Mouse (Mus musculus): Measurements from ENCODE around the gene Ugp2.
A peak's percentile ranks its signal among the peaks of the same experiment; 100 is the strongest.
"Not testable (repeated sequence)": the region's sequence is repeated elsewhere in the genome, so short reads cannot be mapped to it uniquely, and the experiment has no call there.

The Ugp2 gene

DNA sequence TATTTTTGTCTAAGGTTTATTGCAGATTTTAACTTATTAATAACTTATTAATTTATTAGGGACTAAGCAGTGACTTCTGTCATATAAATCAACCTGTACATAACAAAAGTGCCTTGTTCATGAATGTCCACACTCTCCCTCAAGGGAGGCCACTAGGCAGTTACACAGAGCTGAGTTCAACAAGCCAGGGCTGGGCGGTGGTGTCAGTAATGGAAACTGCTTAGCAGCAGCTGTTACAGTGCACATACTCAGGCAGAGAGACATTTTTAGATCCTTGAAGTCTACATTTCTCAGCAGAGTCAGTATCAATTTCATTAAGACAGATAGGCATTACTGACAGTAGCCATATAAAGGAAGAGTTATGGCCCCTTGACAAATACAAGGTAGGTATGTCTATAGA is 33.1 kb downstream of the Ugp2 start:
- peak; percentile 76 for DNase-seq (ENCODE audit: low read depth, low spot score)

DNA sequence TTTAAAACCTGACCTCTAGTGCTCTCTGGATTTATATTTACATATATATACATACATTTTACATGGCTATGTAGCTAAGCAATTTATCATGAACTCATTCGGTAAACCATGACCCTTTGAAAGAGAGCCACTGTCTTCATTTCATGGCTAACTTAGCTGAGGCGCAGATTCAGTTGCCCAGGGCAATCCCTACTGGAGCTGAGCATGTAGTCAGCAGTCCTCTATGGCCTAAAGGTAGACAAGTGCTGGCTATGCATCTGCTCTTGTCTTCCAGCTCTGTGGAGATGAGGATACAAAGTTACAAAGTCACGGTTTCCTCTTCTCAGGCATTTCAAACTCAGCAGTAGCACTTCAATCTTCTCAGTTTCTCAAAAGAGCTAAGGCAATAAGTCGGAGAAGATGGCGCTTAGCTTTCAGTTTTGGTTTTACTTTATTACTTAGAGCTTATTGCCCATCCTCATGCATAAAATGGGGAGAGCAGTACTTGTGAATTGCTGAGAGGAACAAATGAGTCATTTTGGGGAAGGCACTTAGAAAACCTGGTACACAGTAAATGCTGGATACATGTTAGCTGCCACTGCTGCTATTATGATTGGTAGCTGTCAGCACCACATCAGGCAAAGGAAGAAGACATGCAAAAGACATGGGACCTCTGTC is 38.2 kb downstream of the Ugp2 start:
- no peak for DNase-seq (ENCODE audit: low read depth, low spot score)

DNA sequence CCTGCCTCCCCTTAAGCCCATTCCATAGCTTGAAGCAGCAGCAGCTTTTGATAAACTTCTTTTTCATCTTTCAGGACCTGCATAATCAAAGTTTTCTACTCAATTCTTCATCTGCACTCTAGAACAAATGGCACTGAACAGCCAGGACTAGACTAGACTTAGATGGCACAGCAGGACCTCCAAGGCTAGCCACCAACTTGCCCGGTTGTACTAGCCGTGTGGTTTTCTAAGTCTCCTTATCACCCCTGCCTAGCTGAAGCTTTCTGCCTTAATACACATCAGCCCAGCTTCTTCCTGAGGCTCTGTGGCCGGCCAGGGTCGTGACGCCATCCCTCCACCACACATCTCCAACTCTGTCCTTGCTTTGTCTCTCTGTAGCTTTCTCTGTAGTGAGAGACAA is 42.9 kb downstream of the Ugp2 start:
- no peak for DNase-seq (ENCODE audit: low read depth, low spot score)

DNA sequence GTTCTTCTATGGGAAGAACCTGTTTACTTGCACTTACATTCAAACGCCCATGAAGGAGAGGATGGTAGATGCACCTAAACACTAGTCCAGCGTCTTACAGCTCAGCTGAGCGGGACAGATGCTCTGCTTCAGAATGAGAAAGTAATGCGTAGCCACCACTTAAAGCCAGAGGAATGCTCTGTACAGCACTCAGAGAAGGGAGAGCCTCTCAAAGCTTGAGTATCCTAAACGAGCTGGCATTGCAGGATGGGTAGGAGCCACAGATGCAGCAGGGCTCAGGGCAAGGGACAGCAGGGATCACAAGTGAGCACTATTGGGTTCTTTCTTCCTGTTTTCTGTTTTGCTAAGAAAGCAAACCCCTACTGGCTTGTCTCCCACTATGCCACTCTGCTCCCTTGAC is 43.5 kb downstream of the Ugp2 start:
- no peak for DNase-seq (ENCODE audit: low read depth, low spot score)

DNA sequence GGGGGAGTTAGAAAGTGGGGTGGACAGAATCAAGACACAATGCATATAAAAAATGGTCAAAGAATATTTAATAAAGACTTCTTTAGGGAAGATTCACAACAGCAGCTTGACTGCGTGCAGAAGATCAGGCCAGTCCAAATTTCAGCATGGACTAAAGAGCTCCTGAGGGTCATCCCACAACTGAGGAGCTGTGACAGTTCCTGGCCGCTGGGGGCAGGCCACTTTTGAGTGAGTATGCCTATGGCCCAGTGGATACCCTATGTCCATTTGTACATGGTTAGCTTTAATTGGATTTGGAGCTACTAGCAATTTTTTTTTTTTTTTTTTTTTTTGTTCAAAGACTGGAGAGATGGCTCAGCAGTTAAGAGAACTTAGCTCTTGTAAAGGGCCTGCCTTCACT is 44.2 kb downstream of the Ugp2 start:
- no peak for DNase-seq (ENCODE audit: low read depth, low spot score)

DNA sequence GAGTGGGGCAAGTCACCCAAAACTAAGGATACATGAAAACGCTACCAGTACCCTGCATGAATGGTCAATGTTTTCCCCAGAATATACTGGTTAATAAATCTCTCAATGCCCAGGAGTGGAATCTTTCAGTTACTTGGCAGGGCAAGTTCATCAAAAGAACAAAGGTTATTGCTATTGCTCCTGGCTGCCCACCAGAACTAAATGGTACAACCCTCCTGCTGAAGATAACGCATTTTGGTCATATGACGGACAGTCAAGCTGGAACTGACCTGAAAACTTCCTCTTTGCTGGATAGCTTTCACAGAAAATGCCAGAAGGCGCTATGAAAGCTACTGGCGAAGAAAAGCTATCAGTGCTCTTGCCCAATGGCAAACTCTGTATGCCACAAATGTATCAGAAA is 45.2 kb downstream of the Ugp2 start:
- DNase-seq (ENCODE audit: low read depth, low spot score): no peak

DNA sequence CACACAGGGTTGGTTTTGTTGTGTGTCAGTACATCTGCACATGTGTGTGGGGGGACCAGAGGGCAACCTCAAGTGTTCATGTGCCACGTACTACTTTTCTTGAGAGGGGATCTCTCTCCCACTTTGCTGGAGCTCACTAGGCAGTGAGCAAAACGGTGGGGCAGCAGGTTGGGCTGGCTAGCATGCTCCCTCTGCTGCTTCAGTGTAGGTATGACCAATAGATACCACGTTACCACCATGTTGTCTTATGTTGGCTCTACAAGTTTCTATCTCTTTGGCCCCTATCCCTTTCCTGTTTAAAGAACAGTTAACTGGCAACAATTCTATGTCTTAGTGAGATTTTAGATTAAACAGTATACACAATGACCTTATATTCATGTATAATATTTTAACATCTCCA is 48.7 kb downstream of the Ugp2 start:
- no peak for DNase-seq (ENCODE audit: low read depth, low spot score)

DNA sequence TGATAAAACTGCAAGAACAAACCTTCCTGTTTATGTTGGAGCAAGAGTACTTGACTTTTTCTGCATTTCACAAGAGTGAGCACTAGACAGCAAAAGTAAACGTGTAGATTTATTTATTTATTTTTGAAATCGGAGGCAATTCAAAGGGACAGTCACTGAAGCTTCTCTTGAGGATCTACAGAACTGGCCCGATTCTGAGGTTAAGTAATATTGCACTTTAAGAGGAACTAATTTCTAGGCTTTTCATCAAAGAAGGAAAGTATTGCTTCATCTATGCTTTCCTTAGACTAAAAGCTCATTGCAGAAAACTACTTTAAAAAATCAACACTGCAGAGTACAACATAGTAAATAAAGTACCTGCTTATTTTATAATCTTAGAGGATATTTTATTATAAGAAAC is 49.4 kb downstream of the Ugp2 start:
- no peak for DNase-seq (ENCODE audit: low read depth, low spot score)

DNA sequence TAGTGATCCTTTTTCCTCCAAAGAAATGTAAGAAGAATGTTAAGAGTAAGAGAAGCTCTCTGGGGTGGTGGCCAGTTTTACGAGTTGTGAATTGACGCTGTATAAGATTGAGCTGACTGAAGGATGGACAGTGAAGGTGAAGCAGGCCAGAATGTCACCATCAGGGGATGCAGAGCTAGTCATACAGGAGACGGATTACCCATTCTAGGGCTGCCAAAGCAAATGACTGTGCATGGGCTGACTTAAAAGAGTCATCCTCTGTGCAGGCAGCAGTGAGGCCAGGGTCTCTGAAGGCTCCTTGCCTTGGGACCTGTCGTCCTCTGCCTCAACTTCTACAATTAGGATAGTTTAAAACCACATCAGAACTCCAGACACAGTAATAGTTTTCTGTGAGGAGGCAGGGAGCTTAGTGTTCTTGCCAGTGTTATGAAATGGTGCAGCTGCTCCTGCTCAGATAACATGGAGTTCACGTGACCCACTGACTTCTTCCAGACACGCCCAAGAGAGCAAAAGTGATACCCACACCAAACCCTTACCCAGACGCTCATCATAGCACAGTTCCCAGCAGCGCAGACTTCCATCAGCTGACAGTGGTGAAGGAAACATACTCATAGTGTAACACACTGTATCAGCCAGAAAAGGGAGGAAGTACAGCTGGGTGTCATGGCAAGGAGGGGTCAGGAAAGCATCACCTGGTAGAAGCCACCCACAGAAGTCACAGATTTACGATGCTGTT is 56.9 kb downstream of the Ugp2 start:
- peak; percentile 88 for DNase-seq (ENCODE audit: low read depth, low spot score)

DNA sequence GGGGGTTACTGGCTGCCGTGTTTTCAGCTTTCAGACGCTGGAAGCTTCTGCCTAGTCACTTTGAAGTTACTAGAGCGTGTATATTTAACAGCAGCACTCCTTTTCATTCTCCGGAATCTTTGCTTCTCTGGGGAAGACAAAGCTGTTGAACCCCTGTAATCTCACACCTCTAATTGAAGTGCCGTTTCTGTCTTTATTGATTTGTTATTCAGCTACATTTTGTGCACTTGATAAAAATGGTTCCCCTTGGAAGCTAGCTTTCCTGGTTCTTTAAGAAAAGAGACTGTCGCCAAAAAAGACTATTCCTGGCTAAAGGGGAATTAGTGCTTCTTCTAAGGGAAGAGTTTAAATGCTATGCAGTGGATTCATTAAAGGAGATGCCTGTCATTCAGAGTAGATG is 61.5 kb downstream of the Ugp2 start:
- DNase-seq (ENCODE audit: low read depth, low spot score): no peak

DNA sequence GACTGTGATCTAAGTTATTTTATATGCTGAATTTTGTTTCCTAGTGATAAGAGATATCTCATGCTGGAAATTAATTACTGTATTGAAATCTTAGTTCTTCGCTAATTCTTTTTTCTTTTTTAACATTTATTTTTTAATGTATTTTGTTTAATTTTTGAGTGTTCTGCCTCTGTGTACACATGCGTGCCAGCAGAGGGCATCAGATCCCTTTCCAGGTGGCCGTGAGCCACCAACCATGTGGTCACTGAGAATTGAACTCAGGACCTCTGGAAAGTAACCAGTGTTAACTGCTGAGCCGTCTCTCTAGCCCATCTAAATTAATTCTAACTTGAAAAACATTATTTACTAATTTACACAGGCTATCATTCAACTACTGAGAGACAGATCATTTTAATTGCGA is 62.9 kb downstream of the Ugp2 start:
- DNase-seq (ENCODE audit: low read depth, low spot score): no peak

DNA sequence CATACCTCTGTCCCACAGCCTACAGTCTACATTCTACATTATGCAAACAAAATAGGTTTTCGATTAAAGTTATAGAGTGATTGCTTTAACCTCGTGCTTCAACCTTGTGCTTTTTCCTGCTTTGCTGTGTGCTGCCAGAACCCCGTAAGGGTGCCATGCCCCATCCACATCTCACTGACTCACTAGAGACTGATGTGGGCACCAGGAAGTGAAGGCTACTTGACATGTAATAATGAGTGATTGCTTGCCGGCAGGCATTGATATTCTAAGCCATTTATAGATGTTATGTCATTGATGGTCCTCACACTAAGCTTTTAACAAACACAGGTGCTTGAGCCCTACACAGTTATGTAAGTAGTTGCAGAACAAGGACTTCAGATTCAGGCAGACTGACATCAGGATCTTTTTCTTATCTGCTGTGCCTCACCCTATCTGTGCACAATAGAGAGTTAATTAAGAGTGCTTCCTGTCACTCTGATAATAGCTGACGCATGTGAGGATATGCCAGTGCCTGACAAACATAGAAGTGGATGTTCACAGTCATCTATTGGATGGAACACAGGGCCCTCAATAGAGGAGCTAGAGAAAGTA is 63.8 kb downstream of the Ugp2 start:
- DNase-seq (ENCODE audit: low read depth, low spot score): no peak

DNA sequence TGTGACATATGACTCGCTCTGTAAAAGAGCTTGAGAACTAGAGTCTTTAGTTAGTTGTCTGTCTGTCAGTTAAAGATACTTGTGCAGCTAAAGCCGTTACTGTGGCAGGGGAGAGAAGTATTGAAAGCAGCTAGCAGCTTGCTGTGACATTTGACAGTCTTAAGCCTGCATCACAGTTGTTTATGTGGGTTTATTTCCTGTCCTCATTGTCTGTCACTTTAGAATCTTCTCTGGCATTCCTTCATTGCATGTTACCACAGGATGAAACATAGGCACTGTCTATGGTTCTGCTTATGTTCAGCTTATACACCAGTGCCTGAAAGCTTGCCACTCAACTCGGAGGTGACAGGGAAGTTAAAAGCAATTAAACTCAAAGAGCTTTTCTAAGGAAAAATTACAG is 67.4 kb downstream of the Ugp2 start:
- no peak for DNase-seq (ENCODE audit: low read depth, low spot score)

DNA sequence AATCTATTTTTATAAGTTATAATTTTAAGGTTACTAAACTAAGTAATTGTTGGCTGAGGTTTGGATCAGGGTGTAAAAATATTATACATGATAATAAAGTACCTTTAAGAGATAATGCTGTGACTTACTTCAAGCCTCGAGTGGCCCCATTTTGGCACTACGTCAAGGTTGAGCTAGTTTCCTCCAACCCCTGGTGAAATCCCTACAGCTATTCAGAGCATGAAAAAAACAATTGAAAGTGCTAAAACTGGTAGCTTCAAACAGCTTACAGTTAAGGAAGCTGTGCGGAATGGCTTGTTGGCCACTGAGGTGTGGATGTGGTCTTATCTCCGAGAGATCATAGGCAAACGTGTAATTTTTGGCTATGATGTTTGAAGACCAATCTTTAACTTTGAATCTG is 75.5 kb downstream of the Ugp2 start:
- no peak for DNase-seq (ENCODE audit: low read depth, low spot score)

DNA sequence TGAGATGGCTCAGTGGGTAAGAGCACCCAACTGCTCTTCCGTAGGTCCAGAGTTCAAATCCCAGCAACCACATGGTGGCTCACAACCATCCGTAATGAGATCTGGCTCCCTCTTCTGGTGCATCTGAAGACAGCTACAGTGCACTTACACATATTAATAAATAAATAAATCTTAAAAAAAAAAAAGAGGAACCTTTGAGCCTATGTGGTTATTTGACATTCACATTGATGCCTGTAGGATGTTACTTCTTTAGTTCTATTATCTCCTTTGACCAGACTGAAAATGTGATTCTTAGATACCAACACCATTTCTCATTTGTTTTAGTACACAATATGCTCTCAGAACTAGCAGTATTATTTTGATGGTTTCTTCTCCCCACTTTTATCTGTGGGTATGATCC is 82.8 kb downstream of the Ugp2 start:
- not testable (repeated sequence) for DNase-seq (ENCODE audit: low read depth, low spot score)

DNA sequence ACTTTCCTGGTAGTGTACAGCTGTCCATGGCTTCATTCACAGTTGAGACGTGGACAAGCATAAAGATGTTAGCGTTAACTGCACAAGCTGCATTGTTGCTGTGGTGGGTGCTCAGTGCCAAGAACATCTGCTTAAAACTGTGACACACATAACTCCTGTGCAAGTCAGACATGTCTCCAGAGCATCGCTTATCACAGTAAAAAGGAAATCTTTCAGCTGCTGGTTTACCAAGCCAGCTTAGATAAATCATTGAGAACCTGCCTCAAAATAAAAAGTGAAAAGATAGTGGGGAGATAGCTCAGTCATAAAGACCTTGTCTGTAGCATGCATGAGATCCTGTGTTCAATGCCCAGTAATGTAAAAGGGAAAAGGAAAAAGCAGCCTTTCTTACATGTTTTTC is 84.6 kb downstream of the Ugp2 start:
- no peak for DNase-seq (ENCODE audit: low read depth, low spot score)

DNA sequence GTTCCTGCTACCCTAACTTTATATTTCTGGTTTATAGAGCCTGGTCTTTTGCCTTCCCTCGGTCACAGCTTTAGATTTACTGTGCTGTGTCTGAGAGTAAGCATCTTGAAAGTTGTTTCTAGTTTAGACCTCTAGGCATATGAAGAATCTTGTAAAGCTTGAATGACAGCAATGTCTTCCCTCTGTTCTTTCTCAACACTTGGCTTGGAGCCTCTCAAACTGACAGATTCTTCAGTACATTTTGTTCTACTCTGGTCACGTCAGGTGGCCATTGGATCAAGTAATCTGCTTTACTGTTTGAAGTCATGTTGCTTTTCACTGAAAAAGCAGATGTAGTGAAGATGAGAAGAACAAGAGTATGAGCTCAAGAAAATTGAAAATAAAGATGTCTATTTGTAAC is 94.8 kb downstream of the Ugp2 start:
- no peak for DNase-seq (ENCODE audit: low read depth, low spot score)

Measured in skeletal muscle tissue, adult 2 months (tissue).